Mouse (Mus musculus): ENCODE results near the gene Gtf2ird2.

GRCm38 (mm10) chr5:134142381-134142780 is 41.4 kb upstream of the Gtf2ird2 start:
- TF ChIP-seq CTCF (IDR thresholded peaks at IDR 0.05; ENCODE audit: borderline replicate concordance, control insufficient read depth, extremely low read depth, insufficient read depth, low read length, poor library complexity) (no peak), POLR2A (IDR thresholded peaks at IDR 0.05; ENCODE audit: control insufficient read depth, extremely low read depth, insufficient read depth, low read length, poor library complexity) (no peak)

Data from thymus, adult 2 months (tissue).